Mouse (Mus musculus) forebrain, embryonic 10.5 days (tissue): ENCODE data around the gene Nhlrc1. TPM values are rescaled to one million over a fixed set of nuclear protein-coding genes. Genes with fewer than 3 reads are reported as not detected.
A peak's percentile ranks its signal among the peaks of the same experiment; 100 is the strongest.

Experiments
- DNase-seq: peaks from one replicate; pipeline ENCODE4 v3.0.0-alpha.2; 2017; ENCODE audit warnings: low spot score; ENCODE audit errors: extremely low spot score
- H3K27ac ChIP-seq: fragments of 300-500 bp; sonication (generic); 2 replicates; pipeline ENCODE4 v1.5.1; 2016; ENCODE audit warnings: mild to moderate bottlenecking
- H3K27me3 ChIP-seq: fragments of 300-500 bp; sonication (generic); 2 replicates; pipeline ENCODE4 v1.6.1; 2016; ENCODE audit warnings: mild to moderate bottlenecking; ENCODE audit not compliant: poor library complexity, severe bottlenecking
- H3K36me3 ChIP-seq: fragments of 300-500 bp; sonication (generic); replicated peaks from 2 replicates; pipeline ENCODE4 v1.6.1; 2016; ENCODE audit warnings: mild to moderate bottlenecking, moderate library complexity
- H3K4me1 ChIP-seq: fragments of 300-500 bp; sonication (generic); 2 replicates; pipeline ENCODE4 v1.6.1; 2016
- H3K4me3 ChIP-seq: fragments of 300-500 bp; sonication (generic); 2 replicates; pipeline ENCODE4 v1.5.1; 2016; ENCODE audit warnings: mild to moderate bottlenecking, moderate library complexity
- H3K9me3 ChIP-seq: fragments of 300-500 bp; sonication (generic); 2 replicates; pipeline ENCODE4 v1.6.1; 2016; ENCODE audit warnings: mild to moderate bottlenecking, moderate library complexity
- WGBS: fragments of 180-500 bp; shearing (Covaris S2); methylation state at CpG from one replicate; pipeline ENCODE4 v1.1.7; 2016; 5-methylcytosine and 5-hydroxymethylcytosine counted together
- polyA plus RNA-seq: library from polyadenylated mRNA; unstranded; fragments of >200 nt; fragmentation: Nextera tagmentation; extraction: Ambion mirVana; gene quantifications from 2 replicates; pipeline ENCODE4 v1.2.1, GENCODE M21; 2016

The Nhlrc1 gene
- polyA plus RNA-seq, 1 experiment from 2014 or later = 4.2 TPM

DNA sequence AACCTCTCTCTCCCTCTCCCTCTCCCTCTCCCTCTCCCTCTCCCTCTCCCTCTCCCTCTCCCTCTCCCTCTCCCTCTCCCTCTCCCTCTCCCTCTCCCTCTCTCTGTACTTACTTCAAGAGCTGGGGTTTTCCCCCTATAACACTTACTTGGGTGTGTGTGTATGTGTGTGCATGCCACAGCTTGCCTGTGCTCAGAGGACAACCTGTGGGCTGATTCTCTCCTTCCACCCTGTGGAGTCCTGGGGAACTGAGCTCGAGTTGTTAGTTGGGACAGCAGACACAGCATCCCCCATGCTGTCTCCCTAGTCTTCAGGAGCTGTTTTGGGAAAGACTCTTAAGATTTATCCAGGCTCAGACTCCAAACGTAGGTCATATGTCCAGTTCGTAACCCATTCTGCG is 47.3 kb downstream of the Nhlrc1 start:
- DNase-seq = no peak
- H3K27me3 ChIP-seq = no peaks in the 10 kb centered on the region
- peaks cover 5% of the 10 kb centered on the region; the same call in 1 of the 2 replicates for H3K4me1 ChIP-seq
- H3K9me3 ChIP-seq = 0 out of 2 replicates have a peak, but pooled peaks cover 6% of the 10 kb centered on the region
- H3K4me3 ChIP-seq = no peak overlapping the region
- WGBS = 75% methylated on average over 4 of the region's 4 CpGs
- H3K36me3 ChIP-seq = no peaks in the 10 kb centered on the region
- H3K27ac ChIP-seq = 0 out of 2 replicates have a peak overlapping the region, but pooled peaks have one; percentile 22

Other genes starting within 250 kb of the Nhlrc1 start
- gene Kif13a, start 85.0 kb downstream of the Nhlrc1 start, polyA plus RNA-seq = 8.0 and 10.6 TPM in 2 replicates
- 15.8 and 17.7 TPM in 2 replicates for gene Kdm1b, start 28.6 kb upstream of the Nhlrc1 start, polyA plus RNA-seq
- gene Tpmt, start 29.9 kb upstream of the Nhlrc1 start, polyA plus RNA-seq = 29.9 and 32.0 TPM in 2 replicates
- 434 and 448 TPM in 2 replicates for gene Dek, start 91.4 kb upstream of the Nhlrc1 start, polyA plus RNA-seq
- gene Rnf144b, start 107.8 kb upstream of the Nhlrc1 start, polyA plus RNA-seq = 0.59 and 0.66 TPM in 2 replicates